Mouse (Mus musculus): ENCODE results near the gene Ncaph2.

The Ncaph2 gene

DNA sequence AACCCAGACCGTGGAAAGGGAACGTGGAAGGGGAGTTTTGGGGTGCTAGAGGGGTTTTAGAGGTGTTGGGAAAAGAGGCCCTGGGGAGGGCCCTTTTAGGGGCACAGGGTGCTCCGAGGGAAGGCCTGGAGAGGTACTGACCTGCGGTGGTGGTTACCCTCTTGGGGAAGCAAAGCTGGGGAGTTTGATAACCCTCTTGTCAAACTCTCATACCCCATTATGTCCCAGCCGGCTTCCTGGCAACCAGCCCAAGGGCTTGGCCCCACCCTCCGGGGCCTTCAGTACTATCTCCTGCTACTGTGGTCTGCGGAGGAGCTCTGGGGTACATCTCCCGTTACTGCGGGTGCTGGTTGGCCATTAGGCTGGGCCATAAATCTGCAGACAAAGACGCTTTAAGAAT lies 23.9 kb downstream of the Ncaph2 start:
- peak; percentile 69 for DNase-seq

GRCm38 (mm10) chr15:89384617-89385016 lies 29.1 kb downstream of the Ncaph2 start, which contains the start of gene Klhdc7b:
Gene Klhdc7b, plus strand, starts transcription at chr15:89384917.
- DNase-seq = peak in 1 of 2 experiments; percentile 3

GRCm38 (mm10) chr15:89387127-89387526 lies 31.6 kb downstream of the Ncaph2 start:
- DNase-seq = peak in 1 of 2 experiments; percentile 7

GRCm38 (mm10) chr15:89390081-89390480 lies 34.6 kb downstream of the Ncaph2 start:
- DNase-seq = peak; percentile 50 to 76

DNA sequence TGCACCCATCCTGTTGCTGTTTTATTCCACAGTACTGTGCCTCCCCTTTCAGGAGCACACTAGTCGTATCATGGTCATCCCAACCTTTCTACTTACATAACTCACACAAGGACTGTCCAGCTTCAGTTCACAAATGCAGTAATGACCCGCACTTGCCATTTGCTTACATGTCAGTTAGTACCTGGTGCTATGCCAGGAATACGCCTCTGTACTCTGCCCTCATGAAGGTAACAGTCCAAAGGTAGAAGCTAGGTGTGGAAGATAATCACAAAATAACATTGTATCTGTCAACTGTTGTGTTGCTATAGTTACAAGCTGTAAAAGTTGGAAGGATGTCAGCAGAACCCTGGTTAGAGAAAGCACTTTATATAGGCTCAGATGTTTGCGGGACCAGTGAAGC lies 41.4 kb downstream of the Ncaph2 start:
- DNase-seq = no peak

GRCm38 (mm10) chr15:89398146-89398545 lies 42.6 kb downstream of the Ncaph2 start:
- peak; percentile 38 to 42 for DNase-seq

GRCm38 (mm10) chr15:89399716-89400115 lies 44.2 kb downstream of the Ncaph2 start:
- DNase-seq = no peak

- no peak for DNase-seq
Measured at GRCm38 (mm10) chr15:89402471-89402870, 47.0 kb downstream of the Ncaph2 start.

DNA sequence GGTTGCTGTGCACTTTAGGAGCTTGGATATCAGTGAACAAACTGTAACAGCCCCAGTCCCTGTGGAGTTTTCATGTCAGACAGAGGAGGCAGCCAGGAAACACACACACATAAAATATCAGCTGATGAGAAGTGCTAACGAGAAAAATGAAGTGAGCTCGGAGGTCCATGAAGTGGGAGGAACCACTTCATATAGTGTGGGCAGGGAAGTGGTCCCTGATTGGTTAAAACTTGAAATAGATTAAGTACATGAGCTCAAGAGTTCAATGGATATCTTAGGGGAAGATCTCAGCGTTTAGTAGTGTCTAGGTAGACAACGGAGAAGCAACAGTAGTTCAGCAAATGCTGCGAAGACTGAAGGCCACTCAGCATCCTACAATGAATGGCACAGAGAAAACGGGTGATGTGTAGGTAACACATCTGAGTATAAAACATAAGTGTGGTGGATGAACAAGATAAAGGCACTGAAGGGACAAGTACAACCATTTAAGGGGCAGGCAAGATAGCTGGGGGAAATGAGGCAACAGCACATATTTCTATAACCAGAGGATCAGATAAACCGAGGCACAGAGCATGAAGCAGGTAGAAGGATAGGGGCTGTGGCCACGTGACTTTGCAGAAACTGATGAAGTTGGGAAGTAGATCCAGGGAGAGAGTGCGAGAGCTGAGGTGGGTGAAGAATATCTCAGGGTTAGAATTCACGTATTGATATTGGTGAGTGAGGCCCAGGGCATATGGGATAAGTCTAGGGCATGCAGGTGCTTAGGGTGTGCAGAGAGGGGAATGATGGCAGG lies 49.5 kb downstream of the Ncaph2 start:
- DNase-seq = no peak

- DNase-seq = no peak
Measured at GRCm38 (mm10) chr15:89406691-89407090, 51.2 kb downstream of the Ncaph2 start.

DNA sequence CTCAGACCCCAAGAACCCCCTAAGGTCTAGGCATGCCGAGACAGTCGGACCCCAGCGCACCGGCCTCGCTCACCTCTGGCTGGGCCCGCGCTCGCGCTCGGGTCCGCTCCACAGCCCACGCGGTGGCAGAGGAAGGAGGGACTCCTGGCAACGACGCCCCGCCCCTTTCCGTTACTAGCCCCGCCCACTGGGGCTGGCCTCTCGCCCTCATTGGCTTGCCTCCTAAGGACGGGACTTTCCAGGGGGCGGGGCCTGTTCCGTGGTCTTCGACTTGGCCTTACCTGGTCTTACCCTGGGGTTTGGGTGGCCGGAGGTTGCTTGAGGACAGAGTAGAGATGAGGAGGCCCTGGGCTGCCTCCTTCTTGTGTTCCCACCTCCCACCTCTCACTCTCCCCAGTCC lies 54.6 kb downstream of the Ncaph2 start, which contains the start of gene Syce3:
Gene Syce3 (minus strand): TSS at position 386 of the 400 bp plus-strand sequence.
- DNase-seq = no peak

DNA sequence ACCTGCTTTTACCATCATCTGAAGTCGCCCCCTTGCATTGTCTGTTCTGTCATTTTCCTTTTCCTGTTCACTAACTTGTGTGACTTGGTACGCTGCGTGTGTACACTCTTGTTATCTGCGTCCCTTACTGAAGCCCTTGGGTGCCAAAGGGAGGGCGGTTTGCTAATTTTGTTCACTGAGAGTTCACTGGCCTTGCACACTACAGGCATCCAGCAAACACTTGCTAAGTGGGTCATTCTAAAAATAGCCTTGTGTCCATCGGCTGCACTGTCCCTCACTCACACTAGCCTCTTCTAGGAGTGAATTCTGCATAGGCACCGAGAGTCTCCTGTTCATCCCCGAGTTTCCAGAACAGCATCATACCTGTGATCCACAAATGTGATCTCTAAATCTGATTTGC lies 59.8 kb downstream of the Ncaph2 start:
- DNase-seq = peak; percentile 34 to 51

DNA sequence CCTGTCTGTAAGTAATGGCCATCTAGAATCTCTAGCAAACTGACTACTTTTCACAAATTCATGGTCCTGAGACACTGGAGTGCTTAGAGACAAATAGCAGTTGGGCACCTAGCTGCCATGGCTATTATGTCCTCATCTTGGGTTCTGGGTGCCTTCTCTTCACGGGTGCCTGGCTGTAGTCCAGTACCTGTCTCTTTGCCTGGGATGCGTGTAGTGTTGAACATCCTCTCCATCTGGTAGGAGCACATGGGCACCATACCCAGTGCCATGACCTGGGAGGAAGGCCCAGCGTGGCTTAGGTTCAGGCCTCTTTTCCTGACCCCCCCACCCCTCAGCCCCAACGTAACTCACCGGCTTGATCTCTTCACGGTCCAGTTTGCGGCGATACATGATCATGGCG lies 66.4 kb downstream of the Ncaph2 start:
- no peak for DNase-seq

Data from cerebellum, postnatal 14 days (tissue).